Mouse (Mus musculus): ENCODE measurements at regions not wholly inside any gene's neighbourhood (a gene's known extent, or its start where the extent isn't known, plus 50 kb on each side); places are given as distances from the start of the nearest gene placed in this dataset.

DNA sequence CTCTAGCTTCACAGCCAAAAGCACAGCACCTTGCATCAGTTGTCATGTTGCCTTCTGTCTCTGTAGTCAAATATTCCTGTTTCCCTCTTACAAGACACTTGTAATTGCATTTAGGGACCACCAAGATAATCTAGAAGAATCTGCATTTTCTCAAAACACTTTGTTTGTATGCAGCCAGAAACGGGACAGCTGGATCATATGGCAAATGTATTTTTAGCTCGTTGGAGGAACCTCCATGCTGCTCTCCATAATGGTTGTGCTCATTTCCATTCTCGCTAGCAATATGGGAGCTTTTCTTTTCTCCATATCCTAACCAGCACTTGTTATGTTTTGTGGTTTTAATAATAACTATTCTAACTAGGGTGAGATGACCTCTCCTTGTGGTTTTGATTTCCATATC is 313.3 kb upstream of the Vrk2 start:
- DNase-seq (ENCODE audit: extremely low read depth, insufficient read length, low spot score): no peak

DNA sequence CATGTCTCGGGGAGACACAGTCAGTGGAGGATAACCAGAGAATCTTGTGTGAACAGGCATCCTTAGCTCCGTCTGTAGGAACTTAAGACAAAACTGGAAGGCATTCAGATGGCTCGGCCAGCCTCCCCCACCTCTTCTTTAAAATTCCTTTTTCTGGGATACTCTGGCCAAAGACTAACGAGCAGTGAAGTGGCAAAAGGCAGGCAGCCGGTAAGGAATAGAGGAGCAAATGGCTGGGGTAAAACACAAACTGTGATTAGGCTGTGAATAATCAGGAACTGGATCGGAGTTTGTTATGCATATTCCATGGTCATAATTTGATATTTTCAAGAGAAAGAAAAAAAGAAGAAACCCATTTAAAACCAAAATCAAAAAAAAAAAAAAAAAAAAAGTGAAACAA is 287.8 kb upstream of the Vrk2 start:
- DNase-seq (ENCODE audit: extremely low read depth, insufficient read length, low spot score): no peak
